Mouse (Mus musculus) stomach, embryonic 14.5 days (tissue): Measurements from ENCODE around the gene Il12a. TPM values are rescaled to one million over a fixed set of nuclear protein-coding genes. Genes with fewer than 3 reads are reported as not detected.
"Not testable (repeated sequence)": the region's sequence is repeated elsewhere in the genome, so short reads cannot be mapped to it uniquely, and the experiment has no call there.

ENCODE experiments used
- ATAC-seq: fragments of 200-750 bp; cut with Nextera tagmentation; 2 replicates; pipeline ENCODE4 v1.8.0; 2017; ENCODE audit warnings: low read depth, moderate TSS enrichment; ENCODE audit not compliant: insufficient number of reproducible peaks, insufficient read depth, low FRiP score
- H3K27ac ChIP-seq: fragments of 300-500 bp; sonication (generic); 2 replicates; pipeline ENCODE4 v1.5.1; 2014; ENCODE audit warnings: mild to moderate bottlenecking, low read length, moderate library complexity, mixed read lengths
- H3K27me3 ChIP-seq: fragments of 300-500 bp; sonication (generic); 2 replicates; pipeline ENCODE4 v1.6.1; 2014; ENCODE audit warnings: low read length, control low read depth, mixed read lengths; ENCODE audit not compliant: control insufficient read depth, insufficient read depth
- H3K36me3 ChIP-seq: fragments of 300-500 bp; sonication (generic); 2 replicates; pipeline ENCODE4 v1.6.1; 2014; ENCODE audit warnings: mild to moderate bottlenecking, control low read depth, low read length, moderate library complexity, mixed read lengths; ENCODE audit not compliant: control insufficient read depth, insufficient read depth
- H3K4me1 ChIP-seq: fragments of 300-500 bp; sonication (generic); 2 replicates; pipeline ENCODE4 v1.6.1; 2014; ENCODE audit warnings: low read length, control low read depth, mixed read lengths; ENCODE audit not compliant: control insufficient read depth, insufficient read depth
- H3K4me2 ChIP-seq: fragments of 300-500 bp; sonication (generic); replicated peaks from 2 replicates; pipeline ENCODE4 v1.6.1; 2014; ENCODE audit warnings: low read depth, low read length, control low read depth
- H3K4me3 ChIP-seq: fragments of 300-500 bp; sonication (generic); 2 replicates; pipeline ENCODE4 v1.5.1; 2014; ENCODE audit warnings: low read depth, low read length, control low read depth
- H3K9ac ChIP-seq: fragments of 300-500 bp; sonication (generic); replicated peaks from 2 replicates; pipeline ENCODE4 v1.6.1; 2014; ENCODE audit warnings: low read depth, mild to moderate bottlenecking, control low read depth, low read length, moderate library complexity, mixed read lengths
- H3K9me3 ChIP-seq: fragments of 300-500 bp; sonication (generic); 2 replicates; pipeline ENCODE4 v1.6.1; 2016; ENCODE audit warnings: low read depth, low read length, control low read depth; ENCODE audit not compliant: control insufficient read depth
- WGBS: fragments of 180-500 bp; shearing (Covaris S2); extraction: QIAGEN DNeasy Blood & Tissue Kit; methylation state at CpG from one replicate; pipeline ENCODE4 v1.1.7; 2014; 5-methylcytosine and 5-hydroxymethylcytosine counted together
- polyA plus RNA-seq: library from polyadenylated mRNA; unstranded; fragments of >200 nt; fragmentation: Nextera tagmentation; extraction: Ambion mirVana; gene quantifications from 2 replicates; pipeline ENCODE4 v1.2.1, GENCODE M21; 2014

The Il12a gene
- polyA plus RNA-seq, 1 experiment from 2014 or later = not detected

DNA sequence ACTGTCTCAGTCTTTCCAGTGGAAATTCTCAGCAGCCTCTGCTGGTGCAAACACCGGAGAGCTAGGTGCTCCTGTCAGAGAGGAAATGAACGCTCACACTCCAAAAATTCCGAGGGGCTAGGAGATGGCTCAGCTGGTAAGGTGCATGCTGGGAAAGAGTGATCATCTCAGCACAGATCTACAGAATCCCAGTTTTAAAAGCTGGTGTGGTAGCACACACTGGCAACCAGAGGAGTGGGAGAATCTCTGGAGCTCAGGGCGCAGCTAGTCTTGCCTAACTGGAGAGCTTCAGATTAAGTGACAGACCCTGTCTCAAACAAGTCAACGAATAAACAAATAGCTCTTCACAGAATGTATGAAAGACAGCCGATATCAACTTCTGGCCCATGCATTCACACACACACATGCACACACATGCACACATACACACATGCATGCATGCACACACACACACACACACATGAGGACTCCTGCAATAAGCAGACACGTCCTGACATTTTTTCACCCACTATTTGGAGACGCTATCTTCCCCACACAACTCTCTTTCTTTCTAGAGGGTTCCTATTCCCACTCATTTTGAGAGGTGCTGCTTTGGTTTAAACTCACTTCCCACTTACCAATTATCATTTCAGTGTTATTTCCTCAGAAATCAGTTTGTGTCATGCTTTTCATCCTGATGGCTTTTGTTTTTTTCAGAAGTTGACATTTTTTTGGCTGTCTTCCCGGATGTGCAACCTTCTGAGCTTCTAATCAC is 52.5 kb downstream of the Il12a start:
- H3K4me3 ChIP-seq = no peak overlapping the region
- ATAC-seq = no peak
- H3K27me3 ChIP-seq = no peaks in the 10 kb centered on the region
- no peak overlapping the region for H3K4me2 ChIP-seq
- no peaks in the 10 kb centered on the region for H3K4me1 ChIP-seq
- no peak overlapping the region for H3K27ac ChIP-seq
- no peak overlapping the region for H3K9ac ChIP-seq
- H3K36me3 ChIP-seq = no peaks in the 10 kb centered on the region
- H3K9me3 ChIP-seq = no peaks in the 10 kb centered on the region
- WGBS = 73% methylated on average over 9 of the region's 9 CpGs

DNA sequence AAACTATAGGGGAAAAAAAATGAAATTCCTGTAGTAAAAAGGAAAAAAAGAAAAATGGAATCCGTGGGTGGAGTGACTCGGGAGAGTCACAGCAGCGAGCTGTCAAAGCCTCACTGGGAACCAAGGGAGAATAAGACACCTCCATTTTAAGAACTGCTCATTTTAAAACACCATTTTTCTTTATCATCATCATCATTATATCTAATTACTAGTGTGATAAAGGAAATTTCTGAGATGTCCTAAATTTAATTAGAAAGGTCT is 53.0 kb downstream of the Il12a start:
- Histone ChIP-seq H3K9ac (no peak overlapping the region), H3K36me3 (no peaks in the 10 kb centered on the region), H3K4me1 (no peaks in the 10 kb centered on the region), H3K27ac (no peak overlapping the region), H3K4me3 (no peak overlapping the region), H3K9me3 (no peaks in the 10 kb centered on the region), H3K4me2 (no peak overlapping the region), H3K27me3 (no peaks in the 10 kb centered on the region)
- ATAC-seq = no peak
- 41% methylated on average over 3 of the region's 3 CpGs for WGBS

DNA sequence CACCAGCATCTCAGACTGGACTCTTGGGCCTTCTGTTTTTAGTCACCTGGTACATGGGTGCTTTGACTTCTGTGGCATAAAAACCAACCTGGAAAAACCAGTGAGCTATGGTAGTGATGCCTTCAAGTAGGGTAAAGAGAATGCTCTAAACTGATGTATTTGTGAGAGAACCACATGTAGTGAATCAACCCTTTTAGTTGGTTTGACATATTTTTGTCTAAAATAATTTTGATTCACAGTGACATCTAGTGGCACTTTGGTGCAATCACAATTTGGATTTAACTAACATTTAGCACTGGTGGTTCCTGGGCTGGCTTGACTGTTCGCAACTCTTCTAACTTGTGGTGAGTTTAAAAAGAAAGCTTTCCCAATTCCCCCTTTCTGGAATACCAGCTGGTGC is 53.7 kb downstream of the Il12a start:
- 80% methylated on average over 1 of the region's 1 CpGs for WGBS

DNA sequence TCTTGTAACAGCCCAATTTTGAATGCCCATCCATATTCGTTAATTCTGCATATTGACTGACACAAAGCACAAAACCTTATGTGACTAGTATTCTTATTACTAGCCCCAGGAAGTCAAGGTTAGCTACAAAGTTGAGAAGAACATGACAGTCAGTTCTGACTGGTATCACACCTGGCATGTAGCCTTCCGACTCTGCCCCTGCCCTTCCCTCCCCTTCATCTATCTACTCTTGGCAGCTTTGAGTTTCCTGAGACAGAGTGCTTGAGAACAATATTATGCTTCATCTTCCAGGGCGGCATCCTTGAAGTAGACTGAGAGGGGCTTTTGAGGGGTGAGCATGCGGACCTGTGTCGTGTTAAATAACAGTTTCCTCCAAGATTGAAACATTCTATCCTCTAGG is 54.6 kb downstream of the Il12a start:
- Histone ChIP-seq H3K36me3 (no peaks in the 10 kb centered on the region), H3K4me2 (no peak overlapping the region), H3K27ac (no peak overlapping the region), H3K9me3 (no peaks in the 10 kb centered on the region), H3K27me3 (no peaks in the 10 kb centered on the region), H3K4me1 (no peaks in the 10 kb centered on the region), H3K4me3 (no peak overlapping the region), H3K9ac (no peak overlapping the region)
- WGBS = 86% methylated on average over 5 of the region's 5 CpGs
- no peak for ATAC-seq

More for the DNA sequence above, 53.7 kb downstream of the Il12a start:
- no peaks in the 10 kb centered on the region for H3K36me3 ChIP-seq
- H3K4me3 ChIP-seq = no peak overlapping the region
- H3K9ac ChIP-seq = no peak overlapping the region
- no peaks in the 10 kb centered on the region for H3K9me3 ChIP-seq
- H3K27ac ChIP-seq = no peak overlapping the region
- H3K4me1 ChIP-seq = no peaks in the 10 kb centered on the region
- no peaks in the 10 kb centered on the region for H3K27me3 ChIP-seq
- ATAC-seq = no peak
- no peak overlapping the region for H3K4me2 ChIP-seq

DNA sequence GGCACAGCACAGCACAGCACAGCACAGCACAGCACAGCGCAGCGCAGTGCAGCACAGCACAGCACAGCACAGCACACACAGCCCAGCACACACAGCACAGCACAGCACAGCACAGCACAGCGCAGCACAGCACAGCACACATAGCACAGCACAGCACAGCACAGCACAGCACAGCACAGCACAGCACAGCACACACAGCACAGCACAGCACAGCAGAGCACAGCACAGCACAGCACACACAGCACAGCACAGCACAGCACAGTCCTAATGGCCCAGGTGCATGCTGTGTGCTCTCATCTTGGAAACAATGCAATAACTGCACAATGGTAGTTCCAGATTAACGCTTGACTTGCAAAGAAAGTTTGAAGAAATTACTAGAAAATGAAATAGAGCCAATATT is 55.8 kb downstream of the Il12a start:
- not testable (repeated sequence) for H3K4me1 ChIP-seq, H3K36me3 ChIP-seq, H3K9ac ChIP-seq, H3K9me3 ChIP-seq, H3K4me3 ChIP-seq, ATAC-seq, H3K27me3 ChIP-seq, H3K4me2 ChIP-seq, H3K27ac ChIP-seq
- 87% methylated on average over 4 of the region's 4 CpGs for WGBS

Other genes with a start within 250 kb of the Il12a start
- 0.97 and 1.4 TPM in 2 replicates for gene 1110032F04Rik, start 178.9 kb downstream of the Il12a start, polyA plus RNA-seq